Mouse (Mus musculus) c-Kit-positive CD71-positive TER-119-negative erythroid progenitor cells, embryonic 14.5 days (primary cell): ENCODE measurements at regions not wholly inside any gene's neighbourhood (a gene's known extent, or its start where the extent isn't known, plus 50 kb on each side); places are given as distances from the start of the nearest gene placed in this dataset.

Experiments
- DNase-seq: peaks from one replicate; pipeline ENCODE4 v3.0.0-alpha.2; 2013; ENCODE audit warnings: low read depth

DNA sequence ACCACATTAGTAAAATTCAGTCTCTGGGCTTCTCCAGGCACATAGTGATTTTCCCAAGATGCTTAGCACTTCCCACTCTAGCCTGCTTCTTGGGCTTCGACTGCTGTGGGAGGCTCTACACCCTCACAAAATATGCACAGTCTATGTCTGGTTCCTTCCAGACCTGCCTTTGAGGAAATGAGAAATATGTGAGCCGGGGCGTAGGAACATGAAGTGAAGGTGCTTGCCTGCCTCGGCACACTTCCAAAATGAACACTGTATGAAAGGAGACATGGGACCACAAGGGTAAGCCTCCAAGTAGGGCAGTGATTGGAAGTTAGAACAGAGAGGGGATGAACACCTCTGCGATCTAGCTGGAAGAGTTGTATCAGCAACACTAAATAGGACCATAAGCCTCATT lies 54.5 kb downstream of the Gm10260 start:
- no peak for DNase-seq

GRCm38 (mm10) chr13:97704541-97704940 lies 55.9 kb downstream of the Gm10260 start:
- no peak for DNase-seq

GRCm38 (mm10) chr13:97698967-97699366 lies 61.5 kb downstream of the Gm10260 start:
- DNase-seq: peak; percentile 16

- DNase-seq: peak; percentile 47
These were observed 62.1 kb downstream of the Gm10260 start for GRCm38 (mm10) chr13:97698317-97698716.

- no peak for DNase-seq
These were observed 63.2 kb downstream of the Gm10260 start for GRCm38 (mm10) chr13:97697262-97697661.

DNA sequence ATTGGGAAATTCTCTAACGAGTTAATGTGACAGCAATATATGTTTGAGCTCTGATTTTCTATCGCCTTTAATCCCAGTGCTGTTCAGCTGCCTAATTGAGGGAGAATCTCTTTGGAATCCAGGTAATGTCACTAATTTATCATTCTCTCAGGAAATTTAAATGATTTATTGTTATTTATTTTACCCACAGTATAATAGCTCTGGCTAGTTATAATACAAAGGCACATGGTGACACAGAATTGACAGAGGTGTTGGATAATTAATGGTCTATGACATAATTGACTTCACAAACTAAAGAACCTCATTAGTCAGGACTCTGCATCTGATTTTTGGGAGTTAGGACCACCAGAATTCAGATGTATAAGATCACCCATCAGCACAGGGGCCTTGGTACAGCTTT lies 65.4 kb downstream of the Gm10260 start:
- no peak for DNase-seq

DNA sequence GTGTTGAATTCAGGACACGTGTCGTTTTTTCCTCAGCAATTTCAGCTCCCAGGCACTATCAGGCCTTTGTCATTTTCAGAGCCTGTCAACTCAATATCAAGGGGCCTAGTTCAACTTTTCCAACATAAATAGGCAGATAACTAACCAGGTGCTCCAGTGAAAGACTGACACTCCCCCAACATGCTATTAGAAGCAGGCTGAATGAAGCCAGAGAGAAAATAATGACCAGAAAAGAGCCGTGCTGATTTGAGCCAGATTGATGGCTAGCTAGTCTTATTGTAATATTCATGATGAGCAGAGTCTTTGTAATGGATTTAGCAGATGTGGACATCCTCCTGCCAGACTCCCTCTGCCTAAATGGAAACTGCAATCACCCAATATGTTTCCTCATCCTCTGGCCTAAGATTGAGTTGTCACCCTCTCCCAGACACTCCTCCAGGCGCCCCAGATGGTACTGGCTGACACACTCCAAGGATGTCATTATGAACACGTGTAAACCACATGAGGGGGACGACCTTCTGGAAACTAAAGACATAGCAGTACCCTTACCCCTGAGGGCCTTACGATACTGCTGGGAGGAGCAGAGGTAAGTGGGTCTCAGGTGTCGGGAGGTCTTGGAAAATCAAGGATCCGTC lies 66.0 kb downstream of the Gm10260 start:
- DNase-seq: no peak

- no peak for DNase-seq
These were observed 72.0 kb downstream of the Gm10260 start for GRCm38 (mm10) chr13:97688310-97688886.

DNA sequence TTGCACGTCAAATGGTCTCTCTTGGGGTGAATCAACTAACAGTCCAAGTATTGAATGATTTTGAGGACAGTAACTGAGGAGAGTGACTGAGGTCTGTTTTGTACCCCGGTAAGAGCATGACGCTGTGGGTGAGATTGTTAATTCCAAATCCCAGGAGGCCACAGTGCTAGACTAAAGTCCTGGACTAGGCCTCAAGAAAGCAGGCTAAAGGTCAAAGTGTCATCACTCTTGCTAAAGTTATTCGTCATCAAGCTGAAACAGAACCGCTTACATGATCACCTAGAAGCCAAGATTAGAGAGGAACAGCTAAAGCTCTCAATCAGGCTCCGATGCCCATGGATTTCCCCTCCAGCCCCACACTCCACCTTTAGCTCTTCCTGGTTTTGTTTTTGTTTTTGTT lies 76.6 kb downstream of the Gm10260 start:
- no peak for DNase-seq

- DNase-seq: no peak
These were observed 79.0 kb downstream of the Gm10260 start for GRCm38 (mm10) chr13:97681228-97681987.

- no peak for DNase-seq
These were observed 80.0 kb downstream of the Gm10260 start for GRCm38 (mm10) chr13:97680283-97680896.

DNA sequence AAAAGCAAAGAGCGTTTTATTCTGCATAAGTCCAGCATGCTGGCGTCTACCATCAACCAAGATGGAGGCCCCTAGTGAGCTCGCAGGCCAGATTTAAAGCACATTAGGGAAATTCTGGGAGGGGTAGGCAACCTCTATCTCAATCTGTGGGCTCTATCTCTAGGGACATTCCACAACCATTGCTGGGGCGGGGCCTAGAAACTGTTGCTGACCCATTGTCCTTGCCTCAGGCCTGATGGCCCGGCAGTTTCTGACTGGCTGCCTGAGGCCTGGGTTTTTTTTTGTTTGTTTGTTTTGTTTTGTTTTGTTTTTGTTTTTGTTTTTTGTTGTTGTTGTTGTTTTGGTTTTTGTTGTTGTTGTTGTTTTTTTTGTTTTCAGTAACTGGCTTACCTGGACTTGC lies 81.4 kb downstream of the Gm10260 start:
- no peak for DNase-seq

DNA sequence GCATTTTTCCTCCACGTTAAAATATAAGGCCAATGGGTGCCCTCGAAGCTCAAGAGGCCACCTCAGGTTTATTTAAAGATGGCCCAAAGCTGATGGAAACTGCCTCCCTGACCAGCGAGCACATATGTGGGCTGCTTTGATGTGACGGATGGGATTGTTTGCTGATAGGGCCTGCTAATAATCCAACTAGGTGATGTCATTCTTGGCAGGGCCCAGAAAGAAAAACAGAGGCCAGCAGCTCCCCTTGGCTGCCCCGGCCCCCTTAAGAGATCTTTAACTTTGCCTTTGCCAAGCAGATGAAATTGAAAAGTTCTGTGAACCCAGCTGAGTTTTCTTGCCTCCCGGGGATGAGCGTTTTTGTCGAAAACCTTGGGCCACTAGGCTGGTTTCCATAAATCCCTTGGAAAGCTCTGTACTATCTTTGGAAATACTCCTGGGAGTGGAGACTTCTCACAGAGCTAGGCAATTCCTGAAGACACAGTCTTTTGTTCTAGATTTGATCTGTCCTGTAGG lies 83.8 kb downstream of the Gm10260 start:
- DNase-seq: no peak

DNA sequence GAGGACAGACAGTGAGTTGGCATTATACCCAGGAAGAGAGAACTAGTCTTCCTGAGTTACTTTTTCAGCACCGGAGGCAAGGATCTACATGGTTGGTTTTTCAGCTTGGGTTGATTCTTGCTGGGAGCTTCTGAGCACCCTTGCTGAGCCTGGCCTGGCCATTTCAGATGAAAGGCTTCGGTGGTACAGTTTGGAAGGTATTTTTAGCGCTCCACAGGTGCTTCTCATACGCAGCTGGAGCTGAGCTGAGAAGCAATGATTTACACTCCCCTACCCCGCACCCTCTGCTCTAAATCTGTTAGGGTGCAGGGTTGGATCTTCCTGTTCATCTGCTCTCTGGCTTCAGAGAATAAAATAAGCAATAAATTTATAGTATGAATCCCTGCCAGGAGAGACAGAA lies 87.3 kb downstream of the Gm10260 start:
- DNase-seq: no peak

- no peak for DNase-seq
These were observed 88.3 kb downstream of the Gm10260 start for GRCm38 (mm10) chr13:97672038-97672675.

GRCm38 (mm10) chr13:97669366-97669765 lies 91.1 kb downstream of the Gm10260 start:
- DNase-seq: no peak

DNA sequence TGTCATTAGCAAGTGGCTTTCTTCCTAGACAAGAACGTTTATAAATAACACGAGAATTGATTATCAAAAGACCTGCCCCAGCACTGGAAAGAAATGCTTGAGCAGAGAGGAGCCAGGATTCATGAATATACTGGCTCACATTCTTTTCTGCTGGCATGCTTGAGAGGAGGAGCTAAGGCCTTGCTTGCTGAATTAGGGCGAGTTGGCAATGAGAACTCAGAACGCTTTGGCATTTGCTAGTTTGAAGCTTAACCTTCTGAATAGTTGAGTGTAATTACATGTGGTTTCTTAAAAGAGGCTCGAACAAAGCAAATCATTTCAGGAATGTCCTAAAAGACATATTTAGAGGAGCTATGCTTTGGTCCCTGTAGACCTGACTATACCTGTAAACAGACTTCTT lies 91.5 kb downstream of the Gm10260 start:
- no peak for DNase-seq

DNA sequence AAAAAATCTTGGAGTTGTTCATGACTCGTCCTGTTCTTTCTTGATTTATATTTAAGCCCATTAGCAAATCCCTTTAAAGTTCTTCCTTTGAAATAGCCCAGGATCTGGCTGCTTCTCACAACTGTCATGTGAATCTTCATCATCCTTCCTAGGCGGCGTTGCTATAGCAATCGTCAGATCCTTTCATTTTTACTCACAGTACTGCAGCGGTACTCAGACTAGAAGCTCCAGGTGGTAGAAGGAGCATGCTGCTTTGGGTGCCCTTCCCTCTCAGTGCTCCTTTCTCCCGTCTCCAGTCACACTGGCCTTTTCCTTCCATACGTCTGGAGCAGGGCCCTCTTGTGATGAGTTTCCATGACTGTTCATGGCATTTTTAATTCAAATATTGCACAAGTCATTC lies 93.1 kb downstream of the Gm10260 start:
- DNase-seq: no peak

DNA sequence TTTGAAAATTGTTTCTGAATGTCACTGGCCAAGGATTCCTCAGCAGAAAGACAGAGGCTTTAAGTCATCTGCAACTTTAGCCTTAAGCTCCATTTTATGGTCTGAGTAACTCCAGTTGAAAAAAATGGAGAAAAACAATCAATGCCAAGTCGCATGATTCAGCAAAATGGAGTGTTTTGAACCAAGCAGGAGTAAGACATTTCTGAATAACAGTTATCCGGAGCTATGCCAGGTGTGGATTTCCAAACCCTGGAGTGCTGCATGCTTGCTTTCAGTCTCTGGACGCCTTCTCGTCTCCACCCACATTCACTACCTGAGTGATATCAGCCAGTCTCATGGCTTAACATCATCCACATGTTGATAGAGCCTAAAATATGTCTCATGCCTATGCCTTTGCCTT lies 93.7 kb downstream of the Gm10260 start:
- no peak for DNase-seq

DNA sequence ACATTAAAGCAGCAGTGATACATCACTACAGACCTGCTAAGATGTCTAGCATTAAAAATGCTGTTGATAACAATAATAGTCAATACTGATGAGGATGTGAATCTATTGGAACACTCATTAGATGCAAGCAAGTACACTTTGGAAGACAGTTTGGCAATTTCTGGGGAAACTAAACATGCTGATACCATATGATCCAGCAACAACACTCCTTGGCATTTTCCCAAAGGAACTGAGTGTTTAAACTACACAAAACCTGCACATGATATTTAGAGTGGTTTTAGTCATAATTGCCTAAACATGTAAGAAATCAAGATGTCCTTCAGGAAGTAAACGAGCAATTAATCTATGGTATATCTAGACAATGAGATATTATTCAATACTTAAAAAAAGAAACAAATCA lies 95.2 kb downstream of the Gm10260 start:
- no peak for DNase-seq

- DNase-seq: no peak
These were observed 97.7 kb downstream of the Gm10260 start for GRCm38 (mm10) chr13:97662741-97663140.

DNA sequence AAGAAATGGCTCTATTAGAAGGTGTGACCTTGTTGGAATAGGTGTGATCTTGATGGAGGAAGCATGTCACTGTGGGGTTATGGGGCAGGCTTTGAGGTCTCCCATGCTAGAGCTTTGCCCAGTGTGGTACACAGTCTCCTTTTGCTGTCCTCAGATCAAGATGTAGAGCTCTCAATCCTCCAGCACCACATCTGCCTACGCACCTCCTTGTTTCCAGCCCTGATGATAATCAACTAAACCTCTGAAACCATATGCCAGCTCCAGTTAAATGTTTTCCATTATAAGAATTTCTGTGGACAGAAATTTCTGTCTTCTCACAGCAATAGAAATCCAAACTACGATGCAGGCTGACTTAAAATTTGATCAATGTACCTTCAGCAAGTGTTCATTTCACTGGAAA lies 103.8 kb downstream of the Gm10260 start:
- DNase-seq: no peak
